Mouse (Mus musculus) left cerebral cortex, postnatal 4 days (tissue): ENCODE measurements around the gene Acp4. TPM values are rescaled to one million over a fixed set of nuclear protein-coding genes. Genes with fewer than 3 reads are reported as not detected.
"Not testable (repeated sequence)": the region's sequence is repeated elsewhere in the genome, so short reads cannot be mapped to it uniquely, and the experiment has no call there.

Source experiments
- DNase-seq: peaks from one replicate; pipeline ENCODE4 v3.0.0-alpha.2; 2022
- intact Hi-C: fragments of 180-260 bp; cut with DNase I; formaldehyde crosslinking; loops from one replicate; pipeline ENCODE4 v1.15.1; 2025
- total RNA-seq, 2 experiments: library from RNA; stranded (reverse); gene quantifications; 2 replicates each; pipeline ENCODE4 v1.2.3; 2021

Acp4 gene
- total RNA-seq, 2 experiments from 2014 or later = not detected

- intact Hi-C loops = loop anchor here (10.0 kb wide), 1 partner anchor 47 kb away; the partner anchor contains the start of gene Shank1
- no peak for DNase-seq
Measured at GRCm38 (mm10) chr7:44268117-44268516, 10.9 kb upstream of the Acp4 start.

GRCm38 (mm10) chr7:44262791-44263643 lies 5.8 kb upstream of the Acp4 start:
- DNase-seq = peak; percentile 95
- intact Hi-C loops = loop anchor here (1.0 to 10.0 kb wide), 3 partner anchors 52 to 224 kb away; partner anchors contain the start of gene Shank1

GRCm38 (mm10) chr7:44261147-44261546 lies 4.0 kb upstream of the Acp4 start, which contains the start of gene Gm15517:
Gm15517 (plus strand) TSS chr7:44261447.
- intact Hi-C loops = loop anchor here (5.0 to 10.0 kb wide), 2 partner anchors 54 to 226 kb away; partner anchors contain the start of gene Shank1

GRCm38 (mm10) chr7:44260410-44260809 lies 3.2 kb upstream of the Acp4 start:
- intact Hi-C loops = loop anchor here (5.0 to 10.0 kb wide), 2 partner anchors 54 to 227 kb away; partner anchors contain the start of gene Shank1
- DNase-seq = no peak

More at GRCm38 (mm10) chr7:44261147-44261546, 4.0 kb upstream of the Acp4 start, which contains the start of gene Gm15517:
- DNase-seq = no peak

- intact Hi-C loops = no loop called here
- DNase-seq = no peak
Measured at GRCm38 (mm10) chr7:44254930-44255329, 2.2 kb downstream of the Acp4 start.

- DNase-seq = peak; percentile 22
- intact Hi-C loops = no loop called here
Measured at GRCm38 (mm10) chr7:44253023-44253616, 4.1 kb downstream of the Acp4 start.

- intact Hi-C loops, DNase-seq: not testable (repeated sequence)
Measured at GRCm38 (mm10) chr7:44250732-44251275, 6.4 kb downstream of the Acp4 start.

GRCm38 (mm10) chr7:44249248-44249647 lies 7.9 kb downstream of the Acp4 start:
- DNase-seq = no peak
- intact Hi-C loops = no loop called here

GRCm38 (mm10) chr7:44247971-44248370 lies 9.2 kb downstream of the Acp4 start:
- no peak for DNase-seq
- intact Hi-C loops = no loop called here

GRCm38 (mm10) chr7:44246984-44247470 lies 10.2 kb downstream of the Acp4 start:
- intact Hi-C loops = no loop called here
- DNase-seq = no peak

- DNase-seq = peak; percentile 96
- intact Hi-C loops = no loop called here
Measured at GRCm38 (mm10) chr7:44246055-44246983, 10.9 kb downstream of the Acp4 start, which contains the start of the genes 1700028J19Rik and 2410002F23Rik. 1700028J19Rik (minus strand) TSS chr7:44246695. 2410002F23Rik (plus strand) TSS chr7:44246722.

- DNase-seq = no peak
- intact Hi-C loops = no loop called here
Measured at GRCm38 (mm10) chr7:44244080-44244479, 13.1 kb downstream of the Acp4 start.

- no peak for DNase-seq
- intact Hi-C loops = no loop called here
Measured at GRCm38 (mm10) chr7:44241163-44241562, 16.0 kb downstream of the Acp4 start.

GRCm38 (mm10) chr7:44240712-44241111 lies 16.5 kb downstream of the Acp4 start:
- intact Hi-C loops = no loop called here

GRCm38 (mm10) chr7:44239913-44240312 lies 17.3 kb downstream of the Acp4 start:
- DNase-seq = no peak
- intact Hi-C loops = no loop called here

More at GRCm38 (mm10) chr7:44240712-44241111, 16.5 kb downstream of the Acp4 start:
- no peak for DNase-seq

- DNase-seq = no peak
- intact Hi-C loops = no loop called here
Measured at GRCm38 (mm10) chr7:44235909-44236308, 21.3 kb downstream of the Acp4 start, which contains the start of gene Gm36864. Gm36864 (plus strand) TSS chr7:44236177.

GRCm38 (mm10) chr7:44225076-44225475 lies 32.1 kb downstream of the Acp4 start, which contains the start of gene Klk1:
Klk1 (plus strand) TSS chr7:44225360.
- intact Hi-C loops = no loop called here
- DNase-seq = no peak

- DNase-seq, intact Hi-C loops: not testable (repeated sequence)
Measured at GRCm38 (mm10) chr7:44222335-44222734, 34.8 kb downstream of the Acp4 start.

GRCm38 (mm10) chr7:44221601-44222000 lies 35.6 kb downstream of the Acp4 start:
- intact Hi-C loops, DNase-seq: not testable (repeated sequence)
